Mouse (Mus musculus) urinary bladder, postnatal 10 days (tissue): ENCODE data around the gene Etv2.
A peak's percentile ranks its signal among the peaks of the same experiment; 100 is the strongest.

Source experiments
- DNase-seq: peaks from one replicate; pipeline ENCODE4 v3.0.0; 2022; ENCODE audit warnings: low spot score

Gene Etv2

GRCm38 (mm10) chr7:30635752-30636151, at the start of gene Etv2:
Gene Etv2, minus strand, starts transcription at chr7:30635852.
- no peak for DNase-seq

DNA sequence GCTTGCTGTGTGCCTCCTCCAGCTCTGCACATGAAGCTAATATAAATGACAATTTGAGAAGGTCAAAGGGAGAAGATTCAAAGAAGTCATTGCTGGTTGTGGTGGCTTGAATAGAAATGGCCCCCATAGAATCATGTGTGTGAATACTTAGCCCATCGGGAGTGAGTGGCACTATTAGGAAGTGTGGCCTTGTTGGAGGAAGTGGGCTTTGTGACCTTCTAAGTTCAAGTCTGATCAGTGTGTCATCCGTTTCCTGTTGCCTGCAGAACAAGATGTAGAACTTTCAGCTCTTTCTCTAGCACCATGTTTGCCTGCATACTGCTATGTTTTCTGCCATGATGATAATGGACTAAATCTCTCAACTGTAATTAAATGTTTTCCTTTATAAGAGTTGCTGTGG, 47.8 kb upstream of the Etv2 start:
- DNase-seq: no peak

DNA sequence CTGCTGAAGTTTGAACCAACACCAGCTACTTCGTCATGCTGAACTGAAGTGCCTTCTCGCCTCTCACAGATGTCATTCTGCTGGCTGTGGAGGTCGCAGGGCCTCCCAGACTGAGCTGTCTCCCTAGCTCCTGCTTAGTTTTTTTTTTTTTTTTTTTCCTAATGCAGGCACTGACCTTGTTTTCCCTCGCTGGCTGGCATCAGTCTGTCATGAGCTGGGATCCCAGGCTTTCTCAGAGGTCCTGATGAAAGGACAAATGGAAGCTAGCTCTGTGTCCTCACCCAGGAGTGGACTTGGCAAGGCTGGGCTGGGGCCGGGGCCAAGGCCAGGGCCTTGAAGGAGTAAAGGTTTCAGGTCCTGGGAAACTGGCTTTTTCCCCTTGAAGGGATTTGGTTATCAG, 46.2 kb upstream of the Etv2 start:
- no peak for DNase-seq

- no peak for DNase-seq
Observed at GRCm38 (mm10) chr7:30678263-30678975, 42.8 kb upstream of the Etv2 start.

GRCm38 (mm10) chr7:30671480-30671879, 35.8 kb upstream of the Etv2 start, which contains the start of gene Pmis2:
Gene Pmis2, minus strand, starts transcription at chr7:30671605.
- DNase-seq: no peak

GRCm38 (mm10) chr7:30669229-30669628, 33.6 kb upstream of the Etv2 start:
- no peak for DNase-seq

- no peak for DNase-seq
Observed at GRCm38 (mm10) chr7:30665321-30665720, 29.7 kb upstream of the Etv2 start.

DNA sequence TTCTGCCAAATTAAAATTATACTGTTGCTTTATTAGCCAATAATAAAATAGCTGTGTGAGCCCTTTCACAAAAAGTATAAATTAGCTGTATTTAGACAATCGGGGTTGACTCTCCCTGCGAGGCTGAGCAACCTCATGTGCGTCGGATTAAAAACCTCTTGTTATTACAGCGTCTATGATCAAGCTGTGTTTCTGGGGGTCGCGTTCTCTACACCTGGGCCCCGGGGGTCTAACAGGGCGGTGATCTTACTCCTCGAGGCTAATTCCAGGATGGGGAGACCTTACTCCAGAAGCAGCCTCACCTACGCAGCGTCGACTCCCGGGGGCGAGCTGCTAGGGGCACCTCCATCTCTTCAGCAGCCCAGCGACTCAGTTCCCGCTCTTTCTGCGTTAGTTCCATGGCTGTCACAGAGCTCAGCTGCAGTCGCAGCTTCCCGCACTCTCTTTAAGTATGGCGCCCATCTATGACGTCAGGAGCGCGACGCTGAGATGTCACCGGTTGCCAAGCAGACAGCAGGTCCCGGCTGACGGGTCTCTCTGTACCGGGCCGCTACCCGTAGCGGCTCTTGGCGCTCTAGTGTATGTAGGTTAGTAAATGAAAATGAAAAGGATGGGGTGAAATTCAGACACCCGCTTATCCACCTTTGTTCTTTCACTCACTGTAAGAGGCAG, 29.0 kb upstream of the Etv2 start, which contains the start of gene Haus5:
Gene Haus5 (minus strand): TSS at position 466 of the 672 bp plus-strand sequence.
- DNase-seq: peak; percentile 65

GRCm38 (mm10) chr7:30649591-30650540, 14.2 kb upstream of the Etv2 start, which contains the start of gene Rbm42:
Gene Rbm42, minus strand, starts transcription at chr7:30650317.
- DNase-seq: peak; percentile 90

DNA sequence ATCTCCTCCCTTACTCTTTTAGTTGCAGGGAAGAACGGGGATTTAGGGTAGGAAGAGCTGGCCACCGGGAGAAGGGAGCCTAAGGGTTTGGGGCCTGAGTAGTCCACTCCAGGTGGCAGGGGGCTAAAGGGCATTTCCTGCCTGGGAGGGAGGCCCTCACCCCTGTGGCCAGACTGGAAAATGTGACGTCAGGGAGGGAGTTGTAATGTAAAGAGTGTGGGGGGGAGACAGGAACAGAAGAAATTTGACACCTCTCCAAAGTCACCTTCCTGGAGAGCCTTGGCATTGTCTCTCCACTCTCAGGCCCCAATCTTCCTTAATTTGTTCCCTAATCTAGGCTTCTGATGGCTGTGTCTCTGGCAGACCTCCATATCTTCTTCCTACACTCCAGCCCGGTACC, 3.4 kb upstream of the Etv2 start:
- no peak for DNase-seq

GRCm38 (mm10) chr7:30636395-30636794, 743 bp upstream of the Etv2 start:
- DNase-seq: no peak

DNA sequence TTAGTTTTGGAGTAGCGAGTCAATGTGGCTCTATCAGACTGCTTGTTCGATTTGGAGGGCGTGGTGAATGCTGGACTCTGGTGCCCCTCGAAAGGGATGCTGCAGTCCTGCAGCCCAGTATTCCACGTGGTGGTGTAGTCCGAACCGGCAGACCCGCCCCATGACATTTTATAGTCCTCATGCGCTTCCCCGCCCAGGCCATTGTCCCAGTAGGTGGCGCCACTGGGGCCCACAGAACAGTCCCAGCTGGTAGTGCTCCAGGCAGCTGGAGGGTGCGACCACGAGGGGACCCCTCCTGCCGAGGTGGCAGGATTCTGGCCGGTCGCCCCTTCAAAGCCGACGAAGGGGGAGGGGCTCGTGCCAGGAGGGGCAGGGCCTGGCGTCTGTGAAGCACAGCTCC, 1.0 kb downstream of the Etv2 start:
- DNase-seq: no peak

- DNase-seq: no peak
Observed at GRCm38 (mm10) chr7:30633762-30634412, 1.8 kb downstream of the Etv2 start.

- no peak for DNase-seq
Observed at GRCm38 (mm10) chr7:30629013-30629412, 6.6 kb downstream of the Etv2 start.

DNA sequence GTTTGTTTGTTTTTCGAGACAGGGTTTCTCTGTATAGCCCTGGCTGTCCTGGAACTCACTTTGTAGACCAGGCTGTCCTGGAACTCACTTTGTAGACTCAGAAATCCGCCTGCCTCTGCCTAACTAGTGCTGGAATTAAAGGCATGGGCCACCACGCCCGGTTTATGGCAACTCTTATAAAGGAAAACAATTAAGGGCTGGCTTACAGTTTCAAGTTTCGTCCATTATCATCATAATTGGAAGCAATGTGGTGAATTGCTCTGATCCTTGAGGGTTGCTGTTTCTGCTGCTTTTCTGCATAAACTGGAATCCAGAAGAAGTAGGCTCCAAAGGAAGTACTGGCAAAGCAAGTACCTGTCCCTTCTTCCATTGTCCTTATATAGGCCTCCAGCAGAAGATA, 9.0 kb downstream of the Etv2 start:
- no peak for DNase-seq

- no peak for DNase-seq
Observed at GRCm38 (mm10) chr7:30625530-30626384, 9.9 kb downstream of the Etv2 start, which contains the start of gene Cox6b1. Gene Cox6b1, minus strand, starts transcription at chr7:30626151.

DNA sequence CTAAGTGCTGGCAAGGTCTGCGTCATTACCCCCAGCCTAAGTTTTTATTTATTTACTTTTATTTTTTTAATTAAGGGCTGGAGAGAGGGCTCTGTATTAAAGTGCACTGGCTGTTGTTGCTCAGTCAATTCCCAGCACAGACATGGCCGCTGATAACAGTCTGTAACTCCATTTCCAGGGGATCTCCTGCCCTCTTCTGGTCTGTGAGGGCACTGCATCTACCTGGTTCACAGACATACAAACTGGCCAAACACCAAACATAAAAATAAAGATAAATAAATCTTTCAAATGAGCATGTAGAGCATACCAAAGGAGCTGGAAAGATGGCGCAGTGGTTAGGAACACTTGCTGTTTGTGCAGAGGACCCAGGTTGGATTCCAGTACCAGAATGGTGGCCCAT, 16.4 kb downstream of the Etv2 start:
- DNase-seq: no peak

- DNase-seq: no peak
Observed at GRCm38 (mm10) chr7:30618658-30619057, 17.0 kb downstream of the Etv2 start.

- DNase-seq: no peak
Observed at GRCm38 (mm10) chr7:30615049-30615760, 20.4 kb downstream of the Etv2 start.

DNA sequence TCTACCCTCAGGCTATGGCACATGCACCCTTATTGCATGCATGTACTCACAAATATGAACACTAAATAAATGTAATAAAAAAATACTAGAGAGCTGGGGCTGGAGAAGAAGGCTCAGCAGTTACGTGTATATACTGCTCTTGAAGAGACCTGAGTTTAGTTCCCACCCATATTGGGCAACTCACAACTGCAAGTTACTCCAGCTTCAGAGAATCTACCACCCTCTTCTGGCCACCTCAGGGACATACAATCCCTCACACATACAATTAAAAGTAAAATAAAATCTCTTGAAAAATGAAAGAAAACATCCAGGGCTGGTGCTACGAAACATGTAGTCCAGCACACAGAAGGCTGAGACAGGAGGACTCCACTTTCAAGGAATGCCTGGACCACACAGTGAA, 21.2 kb downstream of the Etv2 start:
- no peak for DNase-seq
